Mouse (Mus musculus): ENCODE results near the gene Gm45716.

DNA sequence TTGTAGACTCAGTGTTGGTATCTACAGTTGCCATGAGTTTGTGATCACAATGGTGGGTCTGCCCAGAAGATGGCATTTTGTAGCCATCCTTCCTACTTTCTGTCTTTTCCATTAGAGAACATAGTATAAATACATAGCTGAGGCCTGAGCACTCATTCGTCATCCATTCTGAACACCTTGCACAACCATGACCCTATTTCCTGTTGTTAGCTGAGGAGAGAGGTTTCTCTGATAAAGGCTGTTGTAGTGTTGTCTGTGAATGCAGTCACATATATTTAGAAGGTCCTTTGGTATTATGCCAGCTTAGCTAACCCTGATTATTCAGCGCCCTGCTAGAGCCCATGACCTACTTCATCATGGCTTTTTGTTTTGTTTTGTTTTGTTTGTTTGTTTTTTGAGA lies 54.4 kb downstream of the Gm45716 start:
- TF ChIP-seq POLR2A (IDR thresholded peaks at IDR 0.05; ENCODE audit: low read depth, low read length) (no peak), CTCF (IDR thresholded peaks at IDR 0.05; ENCODE audit: extremely low read depth, insufficient read length, insufficient replicate concordance, low read depth, low read length) (no peak)
